Mouse (Mus musculus): ENCODE measurements around the gene Hist1h3b. TPM values are rescaled to one million over a fixed set of nuclear protein-coding genes. Genes with fewer than 3 reads are reported as not detected.

The Hist1h3b gene
- total and polyA plus RNA-seq, 2 experiments from 2014 or later, result 0.51 to 290 TPM

GRCm38 (mm10) chr13:23753314-23754078 is 1.4 kb downstream of the Hist1h3b start:
- 53% methylated on average over 4 of the region's 4 CpGs for WGBS
- Histone ChIP-seq H3K27ac (ENCODE audit: low read depth, low read length) (no peak overlapping the region), H3K27me3 (ENCODE audit: insufficient read depth, low read length) (no peaks in the 10 kb centered on the region), H3K9me3 (ENCODE audit: low read length) (no peaks in the 10 kb centered on the region), H3K9ac (replicated peaks; ENCODE audit: low read length, poor library complexity, severe bottlenecking) (no peak overlapping the region), H3K4me3 (ENCODE audit: low read depth, low read length) (no peak overlapping the region), H3K36me3 (ENCODE audit: insufficient read depth, low read length) (no peaks in the 10 kb centered on the region), H3K4me1 (ENCODE audit: insufficient read depth, low read length) (peaks cover 4% of the 10 kb centered on the region; the same call in 1 of the 2 replicates), H3K4me2 (ENCODE audit: low read depth, low read length, poor library complexity, severe bottlenecking) (no peak overlapping the region)
- no peak for TF ChIP-seq CTCF (IDR thresholded peaks at IDR 0.05)
- DNase-seq (ENCODE audit: low spot score) (no peak), ATAC-seq (ENCODE audit: low FRiP score) (no peak)

- no peak overlapping the region for H3K4me2 ChIP-seq (ENCODE audit: low read depth, low read length, poor library complexity, severe bottlenecking)
- H3K27ac ChIP-seq (ENCODE audit: low read depth, low read length), result no peak overlapping the region
- H3K4me1 ChIP-seq (ENCODE audit: insufficient read depth, low read length), result peaks cover 4% of the 10 kb centered on the region; the same call in 1 of the 2 replicates
- H3K36me3 ChIP-seq (ENCODE audit: insufficient read depth, low read length), result no peaks in the 10 kb centered on the region
- TF ChIP-seq CTCF (IDR thresholded peaks at IDR 0.05), result no peak
- no peak overlapping the region for H3K9ac ChIP-seq (replicated peaks; ENCODE audit: low read length, poor library complexity, severe bottlenecking)
- H3K27me3 ChIP-seq (ENCODE audit: insufficient read depth, low read length), result no peaks in the 10 kb centered on the region
- ATAC-seq (ENCODE audit: low FRiP score) (no peak), DNase-seq (ENCODE audit: low spot score) (no peak)
- H3K4me3 ChIP-seq (ENCODE audit: low read depth, low read length), result no peak overlapping the region
- no peaks in the 10 kb centered on the region for H3K9me3 ChIP-seq (ENCODE audit: low read length)
Observed at GRCm38 (mm10) chr13:23755000-23755399, 2.9 kb downstream of the Hist1h3b start.

GRCm38 (mm10) chr13:23756790-23757189 is 4.7 kb downstream of the Hist1h3b start, which contains the start of gene Hist1h4b:
Gene Hist1h4b (plus strand): TSS chr13:23757013.
- peak within 1 kb of the TSS; percentile 70 for H3K27ac ChIP-seq (ENCODE audit: low read depth, low read length)
- no peaks in the 10 kb centered on the region for H3K27me3 ChIP-seq (ENCODE audit: insufficient read depth, low read length)
- H3K4me2 ChIP-seq (ENCODE audit: low read depth, low read length, poor library complexity, severe bottlenecking), result peak within 1 kb of the TSS; percentile 57
- peaks cover 4% of the 10 kb centered on the region; the same call in 1 of the 2 replicates for H3K4me1 ChIP-seq (ENCODE audit: insufficient read depth, low read length)
- H3K9me3 ChIP-seq (ENCODE audit: low read length), result no peaks in the 10 kb centered on the region
- under 1% methylated on average over 11 of the region's 22 CpGs for WGBS
- ATAC-seq (ENCODE audit: low FRiP score) (peak; percentile 71), DNase-seq (ENCODE audit: low spot score) (peak; percentile 97)
- no peaks in the 10 kb centered on the region for H3K36me3 ChIP-seq (ENCODE audit: insufficient read depth, low read length)
- H3K9ac ChIP-seq (replicated peaks; ENCODE audit: low read length, poor library complexity, severe bottlenecking), result peak within 1 kb of the TSS; percentile 33
- peak within 1 kb of the TSS; percentile 37 for H3K4me3 ChIP-seq (ENCODE audit: low read depth, low read length)
- TF ChIP-seq CTCF (IDR thresholded peaks at IDR 0.05), result no peak; the same call in 1 of the 2 replicates

- no peaks in the 10 kb centered on the region for H3K36me3 ChIP-seq (ENCODE audit: insufficient read depth, low read length)
- 0 out of 2 replicates have a peak, but pooled peaks have one; percentile 18 for ATAC-seq (ENCODE audit: low FRiP score)
- no peaks in the 10 kb centered on the region for H3K27me3 ChIP-seq (ENCODE audit: insufficient read depth, low read length)
- H3K27ac ChIP-seq (ENCODE audit: low read depth, low read length), result peak overlapping the region; percentile 70
- H3K4me1 ChIP-seq (ENCODE audit: insufficient read depth, low read length), result peaks cover 4% of the 10 kb centered on the region; the same call in 1 of the 2 replicates
- no peaks in the 10 kb centered on the region for H3K9me3 ChIP-seq (ENCODE audit: low read length)
- H3K9ac ChIP-seq (replicated peaks; ENCODE audit: low read length, poor library complexity, severe bottlenecking), result peak overlapping the region; percentile 33; the same call in 1 of the 2 replicates
- H3K4me2 ChIP-seq (ENCODE audit: low read depth, low read length, poor library complexity, severe bottlenecking), result peak overlapping the region; percentile 57
- no peak for TF ChIP-seq CTCF (IDR thresholded peaks at IDR 0.05)
- H3K4me3 ChIP-seq (ENCODE audit: low read depth, low read length), result peak overlapping the region; percentile 37
- no peak for DNase-seq (ENCODE audit: low spot score)
- WGBS, result 1% methylated on average over 15 of the region's 23 CpGs
Observed at GRCm38 (mm10) chr13:23757211-23757773, 5.2 kb downstream of the Hist1h3b start.

GRCm38 (mm10) chr13:23757921-23758320 is 5.9 kb downstream of the Hist1h3b start:
- Histone ChIP-seq H3K9me3 (ENCODE audit: low read length) (no peaks in the 10 kb centered on the region), H3K9ac (replicated peaks; ENCODE audit: low read length, poor library complexity, severe bottlenecking) (no peak overlapping the region), H3K4me1 (ENCODE audit: insufficient read depth, low read length) (peaks cover 4% of the 10 kb centered on the region; the same call in 1 of the 2 replicates), H3K4me2 (ENCODE audit: low read depth, low read length, poor library complexity, severe bottlenecking) (no peak overlapping the region), H3K27ac (ENCODE audit: low read depth, low read length) (no peak overlapping the region), H3K4me3 (ENCODE audit: low read depth, low read length) (no peak overlapping the region), H3K27me3 (ENCODE audit: insufficient read depth, low read length) (no peaks in the 10 kb centered on the region), H3K36me3 (ENCODE audit: insufficient read depth, low read length) (no peaks in the 10 kb centered on the region)
- no peak for TF ChIP-seq CTCF (IDR thresholded peaks at IDR 0.05)
- WGBS, result 53% methylated on average over 3 of the region's 3 CpGs
- ATAC-seq (ENCODE audit: low FRiP score) (no peak), DNase-seq (ENCODE audit: low spot score) (no peak)

GRCm38 (mm10) chr13:23759251-23759771 is 7.2 kb downstream of the Hist1h3b start:
- Histone ChIP-seq H3K4me1 (ENCODE audit: insufficient read depth, low read length) (peaks cover 8% of the 10 kb centered on the region; the same call in 1 of the 2 replicates), H3K4me2 (ENCODE audit: low read depth, low read length, poor library complexity, severe bottlenecking) (no peak overlapping the region), H3K36me3 (ENCODE audit: insufficient read depth, low read length) (no peaks in the 10 kb centered on the region), H3K4me3 (ENCODE audit: low read depth, low read length) (no peak overlapping the region), H3K27ac (ENCODE audit: low read depth, low read length) (no peak overlapping the region), H3K27me3 (ENCODE audit: insufficient read depth, low read length) (no peaks in the 10 kb centered on the region), H3K9ac (replicated peaks; ENCODE audit: low read length, poor library complexity, severe bottlenecking) (no peak overlapping the region), H3K9me3 (ENCODE audit: low read length) (no peaks in the 10 kb centered on the region)
- 84% methylated on average over 3 of the region's 3 CpGs for WGBS
- no peak for TF ChIP-seq CTCF (IDR thresholded peaks at IDR 0.05)
- no peak for DNase-seq (ENCODE audit: low spot score)
- no peak for ATAC-seq (ENCODE audit: low FRiP score)

Measured in midbrain, postnatal 0 days (tissue).